Mouse (Mus musculus): ENCODE data around the gene Alpi.

DNA sequence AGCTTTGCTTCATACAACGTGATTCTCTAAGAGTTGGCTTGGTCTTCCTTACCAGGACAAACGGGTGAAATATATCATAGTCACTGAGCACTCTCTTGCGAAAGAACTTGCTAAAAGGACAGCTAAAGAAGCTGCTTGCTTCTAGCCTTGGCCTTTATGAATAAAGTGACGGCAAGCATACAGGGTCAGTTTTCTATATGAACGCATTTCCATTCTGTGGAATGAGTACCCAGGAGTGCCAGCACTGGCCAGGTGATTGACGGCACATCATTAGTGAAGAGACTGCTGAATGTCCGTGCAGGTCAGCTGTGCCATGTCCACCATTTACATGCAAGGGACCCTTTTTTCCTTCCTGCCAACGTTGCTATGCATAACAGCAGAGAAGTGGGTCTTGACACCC is 5.1 kb upstream of the Alpi start:
- TF ChIP-seq POLR2A (IDR thresholded peaks at IDR 0.05; ENCODE audit: control insufficient read depth, low read depth, low read length) (no peak), CTCF (IDR thresholded peaks at IDR 0.05; ENCODE audit: control insufficient read depth, insufficient read depth, insufficient replicate concordance, low read depth, low read length) (no peak)

Measured in testis, adult 2 months (tissue).